Mouse (Mus musculus) embryonic fibroblast, embryonic 13.5 days (primary cell): Measurements from ENCODE around the gene Tcaf2.

Source experiments
- CTCF ChIP-seq: IDR thresholded peaks from 2 replicates; pipeline ENCODE4 v1.5.1; 2011; ENCODE audit warnings: mild to moderate bottlenecking, control low read depth, low read length, moderate library complexity, borderline replicate concordance; ENCODE audit not compliant: insufficient read depth
- POLR2A ChIP-seq: IDR thresholded peaks from 2 replicates; pipeline ENCODE4 v1.6.1; 2011; ENCODE audit warnings: low read depth, mild to moderate bottlenecking, control low read depth, low read length, moderate library complexity

DNA sequence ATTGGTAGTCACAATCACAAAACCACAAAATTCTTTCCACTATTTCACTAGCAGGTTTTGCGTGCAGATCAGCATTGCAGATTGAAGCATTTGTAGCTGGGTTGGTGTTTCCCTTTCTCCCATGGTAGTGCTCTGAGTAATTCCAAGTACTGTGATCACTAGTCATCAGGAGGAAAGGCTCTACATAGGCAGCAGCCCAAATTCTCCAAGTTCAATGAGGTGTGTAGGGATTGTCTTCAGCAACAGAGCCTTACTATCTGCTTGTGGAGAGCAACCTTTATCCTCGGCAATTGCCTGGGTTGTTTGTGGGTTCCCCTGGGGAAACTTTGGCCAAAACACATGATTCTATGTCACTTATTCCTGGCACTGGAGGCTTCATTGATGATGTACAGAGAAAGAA is 28.1 kb downstream of the Tcaf2 start:
- no peak for TF ChIP-seq CTCF
- TF ChIP-seq POLR2A, result no peak
